Mouse (Mus musculus) B cell, adult 2 months (primary cell): ENCODE measurements around the gene Chil1.

ENCODE experiments used
- DNase-seq, 2 experiments: peaks; one replicate each; pipeline ENCODE4 v3.0.0; 2022

Gene Chil1

DNA sequence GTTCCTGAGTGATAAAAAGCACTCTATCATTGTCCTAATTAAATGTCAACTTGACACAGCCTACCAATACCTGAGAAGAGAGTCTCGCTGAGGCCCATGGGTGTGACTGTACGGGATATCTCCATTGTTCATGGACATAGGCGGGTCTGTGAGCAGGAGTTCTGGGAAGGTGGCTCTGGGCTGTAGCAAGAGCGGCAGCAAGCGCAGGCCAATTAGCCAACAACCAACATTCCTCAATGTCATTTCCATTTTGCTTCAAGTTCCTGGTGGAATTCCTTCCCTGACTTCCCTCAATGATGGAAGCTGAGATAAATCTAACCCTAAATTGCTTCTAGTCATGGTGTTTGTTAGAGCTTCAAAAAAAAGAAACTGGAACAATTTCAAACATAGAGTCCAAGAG, 4.0 kb upstream of the Chil1 start:
- no peak for DNase-seq

DNA sequence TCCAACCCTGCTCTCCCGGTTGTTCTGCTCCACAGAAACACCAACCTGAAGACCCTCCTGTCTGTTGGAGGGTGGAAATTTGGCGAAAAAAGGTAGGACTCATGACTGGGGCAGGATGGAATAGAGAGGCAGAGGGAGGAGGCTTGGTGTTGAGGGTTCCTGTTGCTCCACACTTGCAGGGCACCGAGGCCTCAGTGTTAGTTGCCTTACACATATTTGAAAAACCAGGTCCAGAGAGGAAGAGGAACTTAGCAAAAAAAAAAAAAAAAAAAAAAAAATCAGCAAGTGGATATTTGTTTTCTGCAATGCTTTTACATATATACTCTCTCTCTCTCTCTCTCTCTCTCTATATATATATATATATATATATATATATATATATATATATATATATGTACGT, 2.1 kb downstream of the Chil1 start:
- DNase-seq, result no peak

DNA sequence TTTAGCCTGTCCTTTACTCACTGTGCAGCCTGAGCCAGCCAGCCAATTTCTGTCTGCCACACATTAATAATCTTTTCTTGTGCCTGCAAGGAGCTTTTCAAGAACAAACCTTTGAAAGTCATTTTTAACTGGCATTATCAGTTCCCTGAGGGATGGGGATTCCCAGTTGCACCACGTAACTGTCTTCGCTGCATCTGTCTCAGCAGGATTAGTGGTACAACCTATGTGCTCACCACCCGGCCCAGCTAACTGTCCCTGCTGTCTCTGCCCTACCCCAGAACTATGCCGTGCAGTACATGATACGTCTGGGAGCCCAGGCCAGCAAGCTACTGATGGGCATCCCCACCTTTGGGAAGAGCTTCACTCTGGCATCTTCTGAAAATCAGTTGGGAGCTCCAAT, 6.2 kb downstream of the Chil1 start:
- no peak for DNase-seq

- DNase-seq, result peak; percentile 29 to 53
Measured at GRCm38 (mm10) chr1:134188989-134189729, 7.2 kb downstream of the Chil1 start.

- no peak for DNase-seq
Measured at GRCm38 (mm10) chr1:134191192-134191591, 9.2 kb downstream of the Chil1 start.

- no peak for DNase-seq
Measured at GRCm38 (mm10) chr1:134192024-134192423, 10.0 kb downstream of the Chil1 start.

GRCm38 (mm10) chr1:134193126-134193525, 11.2 kb downstream of the Chil1 start, which contains the start of gene Mybph:
Gene Mybph (plus strand): TSS chr1:134193448.
- no peak for DNase-seq

DNA sequence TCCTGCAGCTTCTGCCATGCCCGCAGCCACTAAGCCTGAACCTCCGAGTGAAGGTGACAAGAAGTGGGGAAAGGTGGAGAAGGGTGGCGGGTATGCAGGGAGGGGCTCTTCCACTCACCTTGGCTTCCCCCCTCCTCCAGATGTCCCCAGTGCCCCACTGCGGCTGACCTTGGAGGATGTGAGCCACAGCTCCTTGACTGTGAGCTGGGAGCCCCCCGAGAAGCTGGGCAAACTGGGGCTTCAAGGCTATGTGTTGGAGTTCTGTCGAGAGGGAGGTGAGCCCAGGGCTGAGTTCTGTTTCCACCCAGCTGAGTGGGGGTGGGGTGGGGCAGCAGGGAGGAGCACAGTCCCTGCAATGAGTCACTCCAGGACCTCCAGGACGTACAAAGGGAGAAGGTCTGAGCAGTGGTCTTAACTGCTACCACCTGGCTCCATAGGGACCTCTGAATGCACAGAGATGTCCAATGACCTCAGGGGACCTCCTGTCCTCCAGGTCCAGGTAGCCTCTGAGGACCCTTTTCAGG, 11.8 kb downstream of the Chil1 start:
- DNase-seq, result no peak

GRCm38 (mm10) chr1:134194298-134195022, 12.5 kb downstream of the Chil1 start:
- no peak for DNase-seq

GRCm38 (mm10) chr1:134195117-134195516, 13.1 kb downstream of the Chil1 start:
- DNase-seq, result no peak

GRCm38 (mm10) chr1:134195571-134195970, 13.6 kb downstream of the Chil1 start:
- DNase-seq, result peak; percentile 3 to 9

DNA sequence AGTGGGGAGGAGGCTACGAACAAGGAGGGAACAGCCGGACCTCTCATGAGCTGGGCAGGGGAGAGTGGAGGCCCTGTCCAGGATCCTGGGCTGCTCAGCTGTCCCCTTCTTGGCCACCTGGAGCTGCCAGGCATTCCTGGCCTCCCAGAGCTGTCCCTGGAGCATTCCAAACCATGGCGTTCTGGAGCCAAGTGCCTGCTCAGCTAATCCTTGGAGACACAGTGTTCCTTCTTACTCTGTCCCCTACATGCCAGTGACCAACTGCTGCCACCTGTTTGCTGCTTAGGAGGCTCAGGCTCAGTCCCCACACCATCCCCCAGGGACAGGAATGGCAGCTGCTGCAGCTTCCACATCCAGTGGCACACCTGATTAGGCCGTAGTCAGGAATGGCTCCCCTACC, 14.0 kb downstream of the Chil1 start:
- no peak for DNase-seq

- peak; percentile 86 to 89 for DNase-seq
Measured at GRCm38 (mm10) chr1:134196386-134196785, 14.4 kb downstream of the Chil1 start.

DNA sequence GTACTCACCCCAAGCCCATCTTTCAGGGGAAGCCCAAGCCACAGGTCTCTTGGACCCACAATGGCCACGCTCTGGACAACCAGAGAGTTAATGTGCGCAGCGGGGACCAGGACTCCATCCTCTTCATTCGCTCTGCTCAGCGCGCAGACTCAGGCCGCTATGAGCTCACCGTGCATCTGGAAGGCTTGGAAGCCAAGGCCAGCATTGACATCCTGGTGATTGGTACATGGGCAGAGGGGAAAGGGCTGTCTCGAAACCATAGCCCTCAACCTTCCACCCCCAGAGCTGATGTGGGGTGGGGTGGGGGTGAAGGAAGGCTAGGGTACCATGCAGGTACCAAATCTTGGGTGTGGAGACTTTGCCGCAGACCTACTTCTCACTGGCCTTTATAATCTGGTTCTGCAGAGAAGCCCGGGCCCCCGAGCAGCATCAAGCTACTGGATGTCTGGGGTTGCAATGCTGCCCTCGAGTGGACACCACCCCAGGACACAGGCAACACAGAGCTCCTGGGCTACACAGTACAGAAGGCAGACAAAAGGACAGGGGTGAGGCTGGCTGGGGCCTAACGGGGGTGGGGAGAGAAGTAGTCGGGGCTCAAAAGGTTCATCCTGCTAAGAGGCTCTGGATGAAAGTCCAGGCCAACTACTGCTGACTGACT, 15.5 kb downstream of the Chil1 start:
- DNase-seq, result no peak

DNA sequence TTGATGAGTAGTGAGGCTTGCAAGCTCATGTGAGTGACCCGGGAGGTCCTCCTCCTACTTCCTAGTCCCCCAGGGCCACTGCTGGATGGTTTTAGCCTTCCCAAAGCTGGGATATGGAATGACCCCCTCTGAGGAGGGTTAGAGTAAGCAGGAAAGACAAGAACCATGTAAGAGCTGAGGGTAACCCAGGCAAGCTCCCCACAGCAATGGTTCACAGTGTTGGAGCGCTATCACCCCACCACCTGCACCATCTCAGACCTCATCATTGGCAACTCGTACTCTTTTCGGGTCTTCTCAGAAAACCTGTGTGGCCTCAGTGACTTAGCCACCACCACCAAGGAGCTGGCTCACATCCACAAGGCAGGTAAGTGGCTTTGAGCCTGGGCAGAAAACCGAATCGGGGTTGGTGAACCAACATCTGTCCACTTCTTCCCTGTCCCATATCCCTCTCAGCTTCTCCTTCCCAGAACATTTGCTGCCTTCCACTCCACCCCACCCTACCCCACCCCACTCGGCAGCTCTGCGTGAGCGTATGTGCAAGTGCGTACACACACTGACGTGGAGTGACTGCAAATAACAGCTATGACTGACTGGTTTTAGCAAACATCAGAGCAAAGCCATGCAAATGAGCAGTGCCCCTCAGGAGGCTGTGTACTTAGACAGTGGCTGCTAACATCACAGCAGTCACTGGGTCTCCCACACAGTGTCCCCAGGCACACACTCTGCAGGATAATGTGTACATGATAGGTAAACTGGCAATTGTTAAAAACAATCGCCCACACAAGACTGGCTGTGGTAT, 16.4 kb downstream of the Chil1 start:
- no peak for DNase-seq

- no peak for DNase-seq
Measured at GRCm38 (mm10) chr1:134200481-134200880, 18.5 kb downstream of the Chil1 start.

- DNase-seq, result no peak
Measured at GRCm38 (mm10) chr1:134200998-134201686, 19.2 kb downstream of the Chil1 start.

DNA sequence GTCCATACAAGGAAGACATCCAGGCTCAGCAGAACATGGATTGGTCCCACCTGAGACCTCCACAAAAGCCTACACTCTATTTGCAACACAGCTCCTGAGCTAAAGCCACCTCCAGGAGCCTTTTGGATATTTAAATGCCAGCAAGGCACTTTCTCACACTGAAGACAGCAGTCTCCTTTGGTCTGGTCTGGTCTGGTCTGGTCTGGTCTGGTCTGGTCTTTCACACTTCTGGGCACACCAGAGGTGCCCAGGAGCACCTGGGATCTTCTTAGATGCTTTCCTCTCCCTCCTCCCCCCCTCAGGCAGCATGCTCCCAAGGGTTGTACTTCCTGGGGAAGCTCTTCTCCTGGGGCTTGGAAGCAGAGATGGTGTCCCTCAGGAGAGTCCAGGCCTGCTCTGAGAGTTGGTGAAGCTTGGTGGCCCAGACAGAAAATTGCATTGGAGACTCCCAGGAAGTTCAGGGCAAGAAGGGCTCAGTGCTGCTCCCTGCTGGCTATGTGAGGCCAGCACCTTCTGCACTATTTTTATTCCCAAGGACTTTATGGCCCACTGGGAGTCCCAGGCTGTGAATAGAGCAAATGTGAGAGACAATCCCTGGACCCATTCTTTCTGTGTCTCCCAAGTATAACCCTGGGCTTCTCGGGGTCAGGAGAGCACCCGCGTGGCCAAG, 19.9 kb downstream of the Chil1 start:
- peak; percentile 19 to 25 for DNase-seq

DNA sequence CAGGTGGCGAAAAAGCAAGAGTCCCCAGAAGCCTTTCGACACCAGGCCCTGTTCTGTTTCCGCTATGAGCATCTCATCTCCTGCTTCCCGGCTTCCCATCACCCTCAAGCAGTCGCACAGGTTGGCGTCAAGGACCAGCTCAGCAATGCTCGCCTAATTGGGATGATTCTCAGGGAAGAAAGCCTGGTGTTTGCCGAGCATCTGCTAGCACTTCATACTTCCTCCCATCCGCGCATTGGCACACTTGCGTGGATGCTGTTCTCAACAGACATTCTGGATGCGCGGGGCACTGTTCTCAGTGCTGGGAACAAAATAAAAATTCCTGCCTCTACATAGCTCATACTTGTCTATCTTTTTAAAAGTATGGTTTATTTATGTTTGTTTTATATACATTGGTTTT, 22.3 kb downstream of the Chil1 start:
- DNase-seq, result no peak

DNA sequence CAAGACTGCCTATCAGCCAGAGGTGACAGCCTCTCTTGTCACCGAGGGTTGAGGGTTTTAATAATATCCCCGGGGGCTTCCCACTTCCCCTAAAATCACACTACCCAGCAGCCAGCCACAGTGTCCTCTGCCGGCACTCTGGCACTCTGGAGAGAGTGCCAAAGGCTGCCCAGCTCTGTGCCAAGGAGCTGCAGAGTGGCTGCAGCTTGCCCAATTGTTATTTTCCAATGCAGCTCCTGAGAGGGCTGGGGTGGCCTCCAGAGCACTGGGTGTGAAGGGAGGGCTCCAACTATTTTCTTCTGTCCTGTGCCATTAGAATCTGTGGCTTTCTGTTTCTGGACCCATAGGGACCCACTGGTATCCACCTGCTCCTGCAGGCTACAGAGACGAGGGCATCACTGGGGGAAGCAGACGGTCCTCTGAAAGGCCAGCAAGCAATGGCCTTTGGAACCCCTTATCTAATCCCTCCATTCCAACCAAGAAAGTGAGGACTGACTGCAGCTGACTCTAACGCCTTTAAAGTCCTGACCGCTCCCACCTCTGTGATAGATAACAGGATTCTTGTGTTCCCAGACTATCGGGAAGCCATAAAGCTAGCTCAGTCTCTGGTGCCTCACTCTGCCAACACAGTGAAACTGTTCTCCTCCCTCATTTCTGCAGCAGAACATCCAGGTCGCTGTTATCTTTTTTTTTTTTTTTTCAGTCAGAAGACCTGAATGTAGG, 23.5 kb downstream of the Chil1 start:
- DNase-seq, result no peak

GRCm38 (mm10) chr1:134206085-134206484, 24.1 kb downstream of the Chil1 start:
- no peak for DNase-seq
